Mouse (Mus musculus) limb, embryonic 12.5 days (tissue): ENCODE measurements at regions not wholly inside any gene's neighbourhood (a gene's known extent, or its start where the extent isn't known, plus 50 kb on each side); places are given as distances from the start of the nearest gene placed in this dataset.

Source experiments
- ATAC-seq: fragments of 200-750 bp; cut with Nextera tagmentation; 2 replicates; pipeline ENCODE4 v1.8.0; 2017; ENCODE audit warnings: low read depth, moderate TSS enrichment; ENCODE audit not compliant: insufficient number of reproducible peaks, insufficient read depth, low FRiP score, low TSS enrichment
- H3K27ac ChIP-seq: fragments of 300-500 bp; sonication (generic); 2 replicates; pipeline ENCODE4 v1.5.1; 2016; ENCODE audit warnings: mild to moderate bottlenecking, moderate library complexity
- H3K27me3 ChIP-seq: fragments of 300-500 bp; sonication (generic); 2 replicates; pipeline ENCODE4 v1.6.1; 2016; ENCODE audit warnings: mild to moderate bottlenecking, moderate library complexity
- H3K36me3 ChIP-seq: fragments of 300-500 bp; sonication (generic); 2 replicates; pipeline ENCODE4 v1.6.1; 2016; ENCODE audit warnings: mild to moderate bottlenecking, moderate library complexity
- H3K4me1 ChIP-seq: fragments of 300-500 bp; sonication (generic); replicated peaks from 2 replicates; pipeline ENCODE4 v1.6.1; 2016
- H3K4me2 ChIP-seq: fragments of 300-500 bp; sonication (generic); 2 replicates; pipeline ENCODE4 v1.6.1; 2016; ENCODE audit warnings: mild to moderate bottlenecking, moderate library complexity
- H3K4me3 ChIP-seq: fragments of 300-500 bp; sonication (generic); replicated peaks from 2 replicates; pipeline ENCODE4 v1.5.1; 2016; ENCODE audit warnings: mild to moderate bottlenecking
- H3K9ac ChIP-seq: fragments of 300-500 bp; sonication (generic); replicated peaks from 2 replicates; pipeline ENCODE4 v1.6.1; 2016; ENCODE audit warnings: mild to moderate bottlenecking, moderate library complexity
- H3K9me3 ChIP-seq: fragments of 300-500 bp; sonication (generic); 2 replicates; pipeline ENCODE4 v1.6.1; 2016; ENCODE audit warnings: mild to moderate bottlenecking, moderate library complexity
- WGBS: fragments of 180-500 bp; shearing (Covaris S2); methylation state at CpG from one replicate; pipeline ENCODE4 v1.1.7; 2016; 5-methylcytosine and 5-hydroxymethylcytosine counted together

- Histone ChIP-seq H3K4me2 (no peak overlapping the region), H3K4me1 (no peaks in the 10 kb centered on the region), H3K27me3 (no peaks in the 10 kb centered on the region), H3K4me3 (no peak overlapping the region), H3K27ac (no peak overlapping the region), H3K36me3 (no peaks in the 10 kb centered on the region), H3K9me3 (no peaks in the 10 kb centered on the region), H3K9ac (no peak overlapping the region)
- WGBS: 91% methylated on average over 9 of the region's 9 CpGs
- no peak for ATAC-seq
These were observed 76.5 kb upstream of the P2ry1 start for GRCm38 (mm10) chr3:60926024-60926547.

GRCm38 (mm10) chr3:60928910-60929309 is 73.7 kb upstream of the P2ry1 start:
- WGBS: 40% methylated on average over 4 of the region's 4 CpGs
- Histone ChIP-seq H3K4me3 (no peak overlapping the region), H3K27me3 (no peaks in the 10 kb centered on the region), H3K9ac (no peak overlapping the region), H3K4me1 (no peaks in the 10 kb centered on the region), H3K27ac (no peak overlapping the region), H3K36me3 (no peaks in the 10 kb centered on the region), H3K9me3 (no peaks in the 10 kb centered on the region), H3K4me2 (no peak overlapping the region)
- ATAC-seq: no peak

DNA sequence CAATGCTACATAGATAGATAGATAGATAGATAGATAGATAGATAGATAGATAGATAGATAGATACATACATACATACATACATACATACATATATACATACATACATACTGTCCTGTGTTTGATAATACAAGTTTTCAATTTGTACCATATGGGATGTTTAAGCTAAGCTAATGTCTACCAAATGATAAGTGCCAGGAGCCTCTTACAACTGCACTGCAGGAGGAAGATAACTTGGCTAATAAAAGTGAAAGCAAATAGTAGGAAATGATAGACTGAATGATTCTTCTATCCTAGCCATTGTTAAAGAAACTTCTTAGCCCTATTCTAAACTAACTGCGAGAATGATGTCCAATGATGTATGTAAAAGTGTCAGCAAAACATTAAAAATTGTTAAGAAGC is 68.1 kb upstream of the P2ry1 start:
- Histone ChIP-seq H3K36me3 (no peaks in the 10 kb centered on the region), H3K9ac (no peak overlapping the region), H3K27me3 (no peaks in the 10 kb centered on the region), H3K4me2 (no peak overlapping the region), H3K9me3 (no peaks in the 10 kb centered on the region), H3K4me1 (no peaks in the 10 kb centered on the region), H3K27ac (no peak overlapping the region), H3K4me3 (no peak overlapping the region)
- 85% methylated on average over 1 of the region's 1 CpGs for WGBS
- no peak for ATAC-seq

DNA sequence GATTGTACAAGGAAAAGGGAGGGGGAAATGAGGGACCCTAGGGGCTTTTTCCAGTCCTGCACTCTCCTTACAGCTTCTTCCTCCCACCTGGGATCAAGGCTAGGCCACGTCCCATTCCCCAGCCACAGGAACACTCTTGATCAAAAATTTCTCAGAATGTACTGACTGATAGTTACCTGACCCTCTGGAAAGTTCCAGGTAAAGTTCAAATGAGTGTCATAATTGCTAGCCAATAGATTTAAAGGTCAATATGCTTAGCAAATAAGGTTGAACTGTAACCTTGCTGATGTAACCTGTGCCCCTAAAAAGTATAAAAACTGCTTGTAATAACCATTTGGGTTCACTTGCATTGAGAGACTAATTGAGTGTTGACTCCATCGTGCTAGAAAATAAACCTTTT is 61.1 kb upstream of the P2ry1 start:
- no peak overlapping the region for H3K27ac ChIP-seq
- H3K4me2 ChIP-seq: no peak overlapping the region
- no peaks in the 10 kb centered on the region for H3K4me1 ChIP-seq
- H3K9ac ChIP-seq: no peak overlapping the region
- no peaks in the 10 kb centered on the region for H3K36me3 ChIP-seq
- no peaks in the 10 kb centered on the region for H3K27me3 ChIP-seq
- H3K4me3 ChIP-seq: no peak overlapping the region
- WGBS: 81% methylated on average over 2 of the region's 2 CpGs
- no peaks in the 10 kb centered on the region for H3K9me3 ChIP-seq
- no peak for ATAC-seq

- WGBS: 78% methylated on average over 4 of the region's 4 CpGs
- H3K36me3 ChIP-seq: no peaks in the 10 kb centered on the region
- H3K9ac ChIP-seq: no peak overlapping the region
- H3K4me3 ChIP-seq: no peak overlapping the region
- ATAC-seq: no peak
- H3K4me2 ChIP-seq: no peak overlapping the region
- H3K4me1 ChIP-seq: no peaks in the 10 kb centered on the region
- no peaks in the 10 kb centered on the region for H3K9me3 ChIP-seq
- no peaks in the 10 kb centered on the region for H3K27me3 ChIP-seq
- H3K27ac ChIP-seq: no peak overlapping the region
These were observed 53.7 kb upstream of the P2ry1 start for GRCm38 (mm10) chr3:60948897-60949296.
